Mouse (Mus musculus): ENCODE data around the gene Dock10.

GRCm38 (mm10) chr1:80802023-80802422 lies 43.7 kb upstream of the Dock10 start:
- no peak for TF ChIP-seq CTCF (IDR thresholded peaks at IDR 0.05; ENCODE audit: low read depth)
- TF ChIP-seq EP300 (IDR thresholded peaks at IDR 0.05; ENCODE audit: low read depth) = no peak
